Mouse (Mus musculus): ENCODE results near the gene Wdr25. TPM values are rescaled to one million over a fixed set of nuclear protein-coding genes. Genes with fewer than 3 reads are reported as not detected.
A peak's percentile ranks its signal among the peaks of the same experiment; 100 is the strongest.

Wdr25 gene
- total and polyA plus RNA-seq, 2 experiments = 9.4 to 11.4 TPM

DNA sequence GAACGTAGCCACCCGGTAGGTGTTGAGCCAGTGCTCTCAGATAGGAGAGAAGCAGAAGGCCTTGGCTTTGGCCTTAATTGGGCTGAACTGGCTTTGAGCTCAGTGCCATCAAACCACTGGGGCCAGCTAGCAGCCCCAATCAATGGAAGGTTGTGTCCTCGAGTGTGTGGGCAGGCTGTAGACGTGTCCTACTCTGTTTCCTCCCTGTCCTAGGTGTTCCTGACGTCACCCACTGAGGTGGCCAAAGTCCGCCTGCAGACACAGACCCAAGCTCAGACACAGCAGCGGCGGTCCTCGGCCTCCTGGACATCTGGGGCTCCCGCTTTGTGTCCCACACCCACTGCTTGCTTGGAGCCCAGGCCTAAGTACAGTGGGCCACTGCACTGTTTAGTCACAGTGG is 38.4 kb upstream of the Wdr25 start:
- Histone ChIP-seq H3K4me1 (ENCODE audit: control insufficient read depth, insufficient read depth, low read length) (peaks cover 9% of the 10 kb centered on the region; the same call in 1 of the 2 replicates), H3K27me3 (ENCODE audit: control insufficient read depth, insufficient read depth, low read length) (no peaks in the 10 kb centered on the region), H3K27ac (replicated peaks; ENCODE audit: insufficient read depth, low read depth, low read length) (peak overlapping the region; percentile 81), H3K36me3 (ENCODE audit: control insufficient read depth, insufficient read depth, low read length) (peaks cover 15% of the 10 kb centered on the region; the same call in 1 of the 2 replicates), H3K4me3 (ENCODE audit: insufficient read depth, low read depth, low read length) (peak overlapping the region; percentile 73), H3K9ac (ENCODE audit: low read depth, low read length) (peak overlapping the region; percentile 79), H3K79me2 (ENCODE audit: control insufficient read depth, insufficient read depth, low read length) (no peaks in the 10 kb centered on the region)
- DNase-seq (ENCODE audit: extremely low read depth, low read depth, low spot score) = peak; percentile 93
- 28% methylated on average over 10 of the region's 10 CpGs for WGBS
- TF ChIP-seq CTCF (IDR thresholded peaks at IDR 0.05; ENCODE audit: low read depth, low read length) (no peak), POLR2A (IDR thresholded peaks at IDR 0.05; ENCODE audit: extremely low read depth, insufficient read depth, low read length) (no peak)

DNA sequence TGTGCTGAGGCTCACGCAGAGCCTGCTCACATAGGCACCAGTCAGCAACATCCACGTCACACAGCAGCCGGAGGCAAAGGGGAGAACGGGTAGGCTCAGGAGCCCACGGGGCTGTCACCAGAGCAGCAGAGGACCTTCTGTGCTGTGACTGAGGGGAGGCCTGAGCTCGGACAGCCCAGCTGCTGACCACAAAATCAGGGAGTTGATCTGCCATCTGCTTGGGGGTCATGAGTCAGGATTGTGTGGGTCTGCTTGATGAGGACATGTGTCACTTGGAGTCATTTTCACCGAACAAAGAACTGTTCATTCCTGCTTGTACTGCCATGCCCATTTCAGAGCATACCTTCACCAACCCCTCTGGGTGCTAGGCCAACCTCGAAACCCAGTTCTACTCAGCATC is 37.2 kb upstream of the Wdr25 start:
- H3K4me1 ChIP-seq (ENCODE audit: control insufficient read depth, insufficient read depth, low read length) = peaks cover 9% of the 10 kb centered on the region; the same call in 1 of the 2 replicates
- no peak for TF ChIP-seq POLR2A (IDR thresholded peaks at IDR 0.05; ENCODE audit: extremely low read depth, insufficient read depth, low read length)
- no peak for TF ChIP-seq CTCF (IDR thresholded peaks at IDR 0.05; ENCODE audit: low read depth, low read length)
- no peaks in the 10 kb centered on the region for H3K79me2 ChIP-seq (ENCODE audit: control insufficient read depth, insufficient read depth, low read length)
- 77% methylated on average over 8 of the region's 8 CpGs for WGBS
- no peak for DNase-seq (ENCODE audit: extremely low read depth, low read depth, low spot score)
- peak overlapping the region; percentile 77 for H3K27ac ChIP-seq (replicated peaks; ENCODE audit: insufficient read depth, low read depth, low read length)
- peak overlapping the region; percentile 70 for H3K9ac ChIP-seq (ENCODE audit: low read depth, low read length)
- peaks cover 15% of the 10 kb centered on the region; the same call in 1 of the 2 replicates for H3K36me3 ChIP-seq (ENCODE audit: control insufficient read depth, insufficient read depth, low read length)
- H3K27me3 ChIP-seq (ENCODE audit: control insufficient read depth, insufficient read depth, low read length) = no peaks in the 10 kb centered on the region
- H3K4me3 ChIP-seq (ENCODE audit: insufficient read depth, low read depth, low read length) = no peak overlapping the region; the same call in 1 of the 2 replicates

DNA sequence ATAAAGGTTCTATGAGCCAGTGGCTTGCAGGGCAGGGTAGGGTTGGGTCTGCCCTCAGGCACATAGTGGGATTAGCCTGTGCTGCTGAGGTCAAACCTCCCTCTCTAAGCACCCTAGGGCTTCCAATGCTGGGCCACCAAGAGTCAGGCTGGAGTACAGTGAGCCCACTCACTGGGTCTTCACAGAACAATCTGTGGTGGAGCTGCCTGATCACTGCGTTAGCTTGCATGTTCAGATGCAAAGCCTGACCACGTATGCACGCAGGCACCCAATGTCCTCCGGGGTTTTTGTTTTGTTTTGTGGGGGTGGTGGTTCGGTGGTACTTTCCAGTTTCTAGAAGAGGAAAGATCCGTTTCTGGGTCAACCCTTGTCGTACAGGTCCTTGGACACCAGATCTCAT is 36.3 kb upstream of the Wdr25 start:
- WGBS = 31% methylated on average over 7 of the region's 7 CpGs
- H3K79me2 ChIP-seq (ENCODE audit: control insufficient read depth, insufficient read depth, low read length) = no peaks in the 10 kb centered on the region
- H3K4me3 ChIP-seq (ENCODE audit: insufficient read depth, low read depth, low read length) = no peak overlapping the region
- peaks cover 18% of the 10 kb centered on the region; the same call in 1 of the 2 replicates for H3K36me3 ChIP-seq (ENCODE audit: control insufficient read depth, insufficient read depth, low read length)
- DNase-seq (ENCODE audit: extremely low read depth, low read depth, low spot score) = no peak
- H3K27me3 ChIP-seq (ENCODE audit: control insufficient read depth, insufficient read depth, low read length) = no peaks in the 10 kb centered on the region
- peak overlapping the region; percentile 77 for H3K27ac ChIP-seq (replicated peaks; ENCODE audit: insufficient read depth, low read depth, low read length)
- peaks cover 9% of the 10 kb centered on the region; the same call in 1 of the 2 replicates for H3K4me1 ChIP-seq (ENCODE audit: control insufficient read depth, insufficient read depth, low read length)
- TF ChIP-seq CTCF (IDR thresholded peaks at IDR 0.05; ENCODE audit: low read depth, low read length) = no peak
- no peak for TF ChIP-seq POLR2A (IDR thresholded peaks at IDR 0.05; ENCODE audit: extremely low read depth, insufficient read depth, low read length)
- 0 out of 2 replicates have a peak overlapping the region, but pooled peaks have one; percentile 0 for H3K9ac ChIP-seq (ENCODE audit: low read depth, low read length)

DNA sequence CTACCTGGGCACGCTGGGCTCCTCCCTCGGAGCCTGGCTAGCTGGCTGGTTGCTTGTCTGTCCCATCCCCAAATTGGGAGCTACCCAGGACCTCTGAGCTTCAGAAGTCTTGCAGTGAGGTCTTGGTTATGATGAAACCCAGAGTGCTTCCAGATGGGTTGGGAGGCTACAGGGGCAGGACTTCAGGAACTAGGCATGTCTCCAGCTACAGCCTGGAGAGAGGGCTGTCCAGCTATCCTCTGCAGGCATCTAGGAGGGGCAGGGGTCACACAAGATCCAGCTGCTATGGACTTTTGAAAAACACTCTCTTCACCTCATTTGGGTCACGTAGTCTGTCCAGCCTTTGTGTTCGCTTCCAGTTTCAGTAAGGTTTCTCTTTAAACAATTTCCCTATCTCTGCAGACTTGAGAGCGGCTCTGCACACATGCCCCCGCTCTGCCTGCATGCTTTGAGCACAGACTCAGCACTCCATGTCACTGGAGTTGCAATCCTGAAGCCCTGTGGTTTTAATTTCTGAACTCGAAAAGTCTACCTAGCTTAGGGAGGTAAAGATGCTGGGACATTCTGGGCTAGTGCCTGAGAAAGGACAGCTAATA is 35.7 kb upstream of the Wdr25 start:
- 25% methylated on average over 7 of the region's 7 CpGs for WGBS
- Histone ChIP-seq H3K36me3 (ENCODE audit: control insufficient read depth, insufficient read depth, low read length) (peaks cover 21% of the 10 kb centered on the region; the same call in 1 of the 2 replicates), H3K27ac (replicated peaks; ENCODE audit: insufficient read depth, low read depth, low read length) (peak overlapping the region; percentile 77), H3K4me3 (ENCODE audit: insufficient read depth, low read depth, low read length) (no peak overlapping the region), H3K27me3 (ENCODE audit: control insufficient read depth, insufficient read depth, low read length) (no peaks in the 10 kb centered on the region), H3K4me1 (ENCODE audit: control insufficient read depth, insufficient read depth, low read length) (peaks cover 9% of the 10 kb centered on the region; the same call in 1 of the 2 replicates), H3K79me2 (ENCODE audit: control insufficient read depth, insufficient read depth, low read length) (no peaks in the 10 kb centered on the region), H3K9ac (ENCODE audit: low read depth, low read length) (no peak overlapping the region)
- TF ChIP-seq CTCF (IDR thresholded peaks at IDR 0.05; ENCODE audit: low read depth, low read length) (no peak), POLR2A (IDR thresholded peaks at IDR 0.05; ENCODE audit: extremely low read depth, insufficient read depth, low read length) (no peak)
- peak; percentile 96 for DNase-seq (ENCODE audit: extremely low read depth, low read depth, low spot score)

DNA sequence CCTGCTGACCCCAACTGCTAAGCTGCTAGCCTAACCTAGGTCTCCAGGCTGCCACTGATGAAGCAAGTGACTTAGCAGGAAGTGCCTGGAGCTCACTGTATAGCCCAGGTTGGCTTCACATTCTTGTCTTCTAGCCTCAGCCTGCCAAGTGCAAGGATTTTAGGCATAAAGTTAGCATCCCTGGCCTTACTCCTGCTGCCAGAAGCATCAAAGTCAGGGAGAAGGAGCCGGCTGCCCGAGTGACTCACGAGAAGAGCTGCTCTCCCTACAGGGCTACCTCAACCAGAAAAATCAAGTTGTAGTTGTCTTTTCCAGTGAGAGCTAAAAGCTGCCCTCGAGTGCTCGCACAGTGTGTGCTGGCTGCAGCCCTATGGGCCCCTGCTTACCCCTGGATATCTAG is 34.9 kb upstream of the Wdr25 start:
- H3K9ac ChIP-seq (ENCODE audit: low read depth, low read length) = no peak overlapping the region

DNA sequence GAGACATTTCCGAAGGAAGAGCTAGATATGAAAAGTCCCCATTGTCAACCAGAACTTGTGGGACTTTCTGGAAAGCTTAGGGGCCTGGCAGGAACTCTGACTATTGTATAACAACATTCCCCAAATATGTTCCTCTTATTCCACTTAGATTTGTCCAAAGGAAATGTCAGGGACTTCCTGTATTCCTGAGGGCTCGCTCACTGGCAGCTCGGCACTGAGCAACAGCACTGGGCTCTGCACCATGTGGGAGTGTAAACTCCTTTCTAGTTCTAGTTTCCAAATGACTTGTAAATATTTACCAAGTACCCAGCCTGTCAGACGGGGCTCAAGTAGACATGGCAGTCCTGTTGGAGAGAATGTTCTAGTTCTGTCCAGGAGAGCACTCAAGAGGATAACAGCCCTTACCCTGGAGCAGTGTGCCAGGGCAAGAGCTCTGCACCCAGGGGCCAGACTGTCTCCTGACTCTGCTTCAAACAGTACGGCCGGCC is 28.4 kb upstream of the Wdr25 start:
- Histone ChIP-seq H3K9ac (ENCODE audit: low read depth, low read length) (peak overlapping the region; percentile 51; the same call in 1 of the 2 replicates), H3K27me3 (ENCODE audit: control insufficient read depth, insufficient read depth, low read length) (no peaks in the 10 kb centered on the region), H3K27ac (replicated peaks; ENCODE audit: insufficient read depth, low read depth, low read length) (peak overlapping the region; percentile 84), H3K36me3 (ENCODE audit: control insufficient read depth, insufficient read depth, low read length) (peaks cover 16% of the 10 kb centered on the region), H3K4me1 (ENCODE audit: control insufficient read depth, insufficient read depth, low read length) (peaks cover 3% of the 10 kb centered on the region), H3K79me2 (ENCODE audit: control insufficient read depth, insufficient read depth, low read length) (no peaks in the 10 kb centered on the region), H3K4me3 (ENCODE audit: insufficient read depth, low read depth, low read length) (no peak overlapping the region)
- WGBS = 29% methylated on average over 6 of the region's 6 CpGs
- DNase-seq (ENCODE audit: extremely low read depth, low read depth, low spot score) = peak; percentile 60
- TF ChIP-seq CTCF (IDR thresholded peaks at IDR 0.05; ENCODE audit: low read depth, low read length) (no peak), POLR2A (IDR thresholded peaks at IDR 0.05; ENCODE audit: extremely low read depth, insufficient read depth, low read length) (no peak)

More for the DNA sequence above, 34.9 kb upstream of the Wdr25 start:
- Histone ChIP-seq H3K36me3 (ENCODE audit: control insufficient read depth, insufficient read depth, low read length) (peaks cover 21% of the 10 kb centered on the region; the same call in 1 of the 2 replicates), H3K27me3 (ENCODE audit: control insufficient read depth, insufficient read depth, low read length) (no peaks in the 10 kb centered on the region), H3K4me3 (ENCODE audit: insufficient read depth, low read depth, low read length) (no peak overlapping the region), H3K27ac (replicated peaks; ENCODE audit: insufficient read depth, low read depth, low read length) (peak overlapping the region; percentile 19; the same call in 1 of the 2 replicates), H3K4me1 (ENCODE audit: control insufficient read depth, insufficient read depth, low read length) (peaks cover 9% of the 10 kb centered on the region; the same call in 1 of the 2 replicates), H3K79me2 (ENCODE audit: control insufficient read depth, insufficient read depth, low read length) (no peaks in the 10 kb centered on the region)
- 57% methylated on average over 5 of the region's 5 CpGs for WGBS
- DNase-seq (ENCODE audit: extremely low read depth, low read depth, low spot score) = no peak
- TF ChIP-seq POLR2A (IDR thresholded peaks at IDR 0.05; ENCODE audit: extremely low read depth, insufficient read depth, low read length) = no peak
- TF ChIP-seq CTCF (IDR thresholded peaks at IDR 0.05; ENCODE audit: low read depth, low read length) = no peak

All from liver, adult 2 months (tissue).